Mouse (Mus musculus): ENCODE results near the gene Pacsin2. TPM values are rescaled to one million over a fixed set of nuclear protein-coding genes. Genes with fewer than 3 reads are reported as not detected.

Gene Pacsin2
- polyA plus RNA-seq, 1 experiment from 2014 or later: 43.2 TPM

DNA sequence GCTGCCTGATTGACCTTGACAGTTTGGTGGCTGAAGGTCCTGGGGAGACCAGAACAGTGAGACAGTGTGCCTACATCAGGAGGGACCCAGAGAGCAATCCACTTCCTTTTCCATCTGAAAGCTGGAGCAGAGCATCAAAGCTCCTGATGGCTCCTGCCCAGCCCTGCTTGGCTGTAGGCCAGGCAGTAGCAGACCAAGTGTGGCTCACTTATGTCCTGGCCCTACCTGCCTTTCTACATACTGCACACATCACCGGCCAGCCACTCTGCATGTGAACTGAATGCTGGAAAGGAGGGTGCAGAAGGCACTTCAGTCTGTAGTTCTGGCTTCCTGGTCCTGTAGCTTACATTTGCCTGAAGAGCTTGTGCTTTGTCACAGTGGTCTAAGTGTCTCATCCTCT, 105.9 kb downstream of the Pacsin2 start:
- WGBS: 95% methylated on average over 1 of the region's 1 CpGs
- Histone ChIP-seq H3K27ac (ENCODE audit: low read depth, low read length) (no peak overlapping the region), H3K36me3 (ENCODE audit: control insufficient read depth, insufficient read depth, low read length) (no peaks in the 10 kb centered on the region), H3K4me2 (replicated peaks; ENCODE audit: low read depth, low read length) (no peak overlapping the region), H3K9ac (ENCODE audit: low read depth, low read length) (no peak overlapping the region), H3K4me1 (replicated peaks; ENCODE audit: control insufficient read depth, insufficient read depth, low read length) (no peaks in the 10 kb centered on the region), H3K9me3 (ENCODE audit: control insufficient read depth, low read length) (no peaks in the 10 kb centered on the region), H3K4me3 (ENCODE audit: low read depth, low read length) (no peak overlapping the region), H3K27me3 (ENCODE audit: control insufficient read depth, insufficient read depth, low read length) (no peaks in the 10 kb centered on the region)
- ATAC-seq (ENCODE audit: low FRiP score): no peak
- no peak for DNase-seq (ENCODE audit: low spot score)

DNA sequence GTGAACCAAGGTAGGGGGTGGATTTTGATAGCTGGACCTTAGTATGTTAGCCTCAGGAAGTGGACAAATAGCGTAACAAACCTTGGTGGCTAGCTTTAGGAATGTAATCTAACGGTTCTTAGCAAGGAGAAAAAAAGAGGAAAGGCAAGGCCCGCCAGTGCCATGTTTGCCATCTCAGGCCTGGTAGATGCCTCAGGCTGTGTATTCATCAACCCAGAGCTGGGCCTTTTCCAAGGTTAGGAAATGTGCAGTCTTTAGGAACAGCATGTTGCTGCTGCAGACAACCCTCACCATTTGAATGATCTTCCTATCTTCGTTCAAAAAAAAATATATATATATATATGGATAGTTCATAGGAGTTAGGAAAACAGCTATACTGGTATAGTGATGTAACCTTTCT, 112.9 kb downstream of the Pacsin2 start:
- Histone ChIP-seq H3K9me3 (ENCODE audit: control insufficient read depth, low read length) (no peaks in the 10 kb centered on the region), H3K36me3 (ENCODE audit: control insufficient read depth, insufficient read depth, low read length) (no peaks in the 10 kb centered on the region), H3K4me3 (ENCODE audit: low read depth, low read length) (no peak overlapping the region), H3K27me3 (ENCODE audit: control insufficient read depth, insufficient read depth, low read length) (no peaks in the 10 kb centered on the region), H3K4me1 (replicated peaks; ENCODE audit: control insufficient read depth, insufficient read depth, low read length) (no peaks in the 10 kb centered on the region), H3K4me2 (replicated peaks; ENCODE audit: low read depth, low read length) (no peak overlapping the region), H3K27ac (ENCODE audit: low read depth, low read length) (no peak overlapping the region), H3K9ac (ENCODE audit: low read depth, low read length) (no peak overlapping the region)
- 93% methylated on average over 4 of the region's 4 CpGs for WGBS
- no peak for DNase-seq (ENCODE audit: low spot score)
- no peak for ATAC-seq (ENCODE audit: low FRiP score)

- no peak for ATAC-seq (ENCODE audit: low FRiP score)
- H3K27ac ChIP-seq (ENCODE audit: low read depth, low read length): no peak overlapping the region
- no peaks in the 10 kb centered on the region for H3K27me3 ChIP-seq (ENCODE audit: control insufficient read depth, insufficient read depth, low read length)
- H3K9ac ChIP-seq (ENCODE audit: low read depth, low read length): no peak overlapping the region
- H3K4me2 ChIP-seq (replicated peaks; ENCODE audit: low read depth, low read length): no peak overlapping the region
- no peaks in the 10 kb centered on the region for H3K36me3 ChIP-seq (ENCODE audit: control insufficient read depth, insufficient read depth, low read length)
- H3K9me3 ChIP-seq (ENCODE audit: control insufficient read depth, low read length): no peaks in the 10 kb centered on the region
- H3K4me1 ChIP-seq (replicated peaks; ENCODE audit: control insufficient read depth, insufficient read depth, low read length): no peaks in the 10 kb centered on the region
- DNase-seq (ENCODE audit: low spot score): no peak
- WGBS: 70% methylated on average over 2 of the region's 2 CpGs
- H3K4me3 ChIP-seq (ENCODE audit: low read depth, low read length): no peak overlapping the region
Observed at GRCm38 (mm10) chr15:83350859-83351258, 113.5 kb downstream of the Pacsin2 start.

DNA sequence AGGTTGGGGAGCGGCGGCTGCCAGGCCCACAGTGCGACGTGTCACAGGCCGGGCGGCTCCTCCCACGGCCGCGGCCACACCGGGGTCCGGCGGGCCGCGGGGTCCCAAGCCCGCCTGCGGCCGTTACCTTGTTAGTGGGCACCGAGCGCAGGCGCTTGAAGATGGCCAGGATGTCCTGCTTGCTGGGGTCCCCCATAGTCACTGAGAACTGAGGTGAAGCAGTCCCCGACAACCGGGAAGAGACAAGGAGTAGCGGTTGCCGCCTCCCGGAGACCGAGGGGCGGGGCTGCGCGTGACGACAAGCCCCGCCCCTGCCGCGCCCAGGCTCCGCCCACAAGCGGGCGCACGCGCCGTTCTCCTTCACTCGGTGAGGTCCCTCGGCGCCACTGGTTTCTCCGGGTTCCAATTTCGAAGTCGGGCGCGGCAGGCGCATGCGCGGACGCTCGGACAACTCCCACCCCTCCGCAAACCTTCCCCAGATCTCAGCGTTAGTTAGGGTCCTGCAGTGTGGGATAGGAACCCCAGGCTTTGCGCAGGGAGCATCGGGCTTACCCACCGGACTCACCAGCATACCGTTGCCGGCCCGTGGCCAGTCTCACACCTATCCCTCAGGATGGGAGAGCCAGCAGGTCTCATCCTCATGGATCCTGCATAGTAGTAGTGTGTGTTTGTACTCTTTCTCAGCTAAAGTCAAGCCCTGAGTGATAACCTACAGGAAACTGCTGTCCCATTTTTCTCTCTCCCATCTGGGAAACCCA, 114.3 kb downstream of the Pacsin2 start, which contains the start of gene Arfgap3:
Arfgap3 (minus strand) TSS at position 294 of the 758 bp plus-strand sequence.
- WGBS: under 1% methylated on average over 59 of the region's 60 CpGs
- DNase-seq (ENCODE audit: low spot score) (peak; percentile 98), ATAC-seq (ENCODE audit: low FRiP score) (peak; percentile 93)
- Histone ChIP-seq H3K4me1 (replicated peaks; ENCODE audit: control insufficient read depth, insufficient read depth, low read length) (no peaks in the 10 kb centered on the region), H3K9ac (ENCODE audit: low read depth, low read length) (peak within 1 kb of the TSS; percentile 77), H3K4me2 (replicated peaks; ENCODE audit: low read depth, low read length) (peak within 1 kb of the TSS; percentile 86), H3K27me3 (ENCODE audit: control insufficient read depth, insufficient read depth, low read length) (no peaks in the 10 kb centered on the region), H3K27ac (ENCODE audit: low read depth, low read length) (0 out of 2 replicates have a peak within 1 kb of the TSS, but pooled peaks have one; percentile 30), H3K36me3 (ENCODE audit: control insufficient read depth, insufficient read depth, low read length) (no peaks in the 10 kb centered on the region), H3K9me3 (ENCODE audit: control insufficient read depth, low read length) (no peaks in the 10 kb centered on the region), H3K4me3 (ENCODE audit: low read depth, low read length) (peak within 1 kb of the TSS; percentile 84)

DNA sequence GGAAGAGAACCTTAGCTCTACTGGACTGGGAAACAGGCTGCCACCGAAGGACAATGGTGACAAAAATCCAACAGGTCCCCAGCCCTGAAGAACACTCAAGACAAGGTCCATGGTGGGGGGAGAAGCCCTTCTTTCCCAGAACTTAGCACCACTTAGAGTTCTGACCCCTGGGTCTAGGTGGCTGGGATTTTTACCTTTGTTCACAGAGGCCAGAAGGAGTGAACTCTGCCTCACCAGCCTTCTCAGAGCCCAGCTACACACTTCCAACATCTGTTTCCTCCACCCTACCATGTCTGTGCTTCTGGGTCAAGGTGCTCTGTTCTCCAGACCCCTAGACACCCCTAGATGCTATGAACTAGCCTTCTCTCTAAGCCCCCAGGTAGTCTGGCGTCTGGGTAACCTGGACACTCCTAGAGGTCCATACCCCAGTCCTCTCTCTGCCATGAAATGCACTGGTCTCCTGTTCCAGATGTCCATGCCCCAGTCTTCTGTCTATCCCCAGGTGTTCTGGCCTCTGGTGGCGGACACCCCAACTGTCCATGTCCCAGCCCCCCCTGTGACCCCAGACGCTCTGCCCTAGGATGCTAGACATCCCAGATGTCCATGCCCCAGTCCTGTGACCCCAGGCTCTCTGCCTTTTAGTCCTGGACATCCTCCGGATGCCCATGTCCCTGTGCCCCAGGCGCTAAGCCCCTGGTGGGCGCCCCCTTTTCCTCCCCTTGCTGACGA, 115.0 kb downstream of the Pacsin2 start:
- peak overlapping the region; percentile 86 for H3K4me2 ChIP-seq (replicated peaks; ENCODE audit: low read depth, low read length)
- H3K4me3 ChIP-seq (ENCODE audit: low read depth, low read length): peak overlapping the region; percentile 84
- H3K27ac ChIP-seq (ENCODE audit: low read depth, low read length): no peak overlapping the region
- no peaks in the 10 kb centered on the region for H3K36me3 ChIP-seq (ENCODE audit: control insufficient read depth, insufficient read depth, low read length)
- no peaks in the 10 kb centered on the region for H3K4me1 ChIP-seq (replicated peaks; ENCODE audit: control insufficient read depth, insufficient read depth, low read length)
- DNase-seq (ENCODE audit: low spot score): no peak
- H3K9ac ChIP-seq (ENCODE audit: low read depth, low read length): peak overlapping the region; percentile 77
- peak; percentile 41 for ATAC-seq (ENCODE audit: low FRiP score)
- no peaks in the 10 kb centered on the region for H3K9me3 ChIP-seq (ENCODE audit: control insufficient read depth, low read length)
- no peaks in the 10 kb centered on the region for H3K27me3 ChIP-seq (ENCODE audit: control insufficient read depth, insufficient read depth, low read length)
- WGBS: 20% methylated on average over 8 of the region's 8 CpGs

DNA sequence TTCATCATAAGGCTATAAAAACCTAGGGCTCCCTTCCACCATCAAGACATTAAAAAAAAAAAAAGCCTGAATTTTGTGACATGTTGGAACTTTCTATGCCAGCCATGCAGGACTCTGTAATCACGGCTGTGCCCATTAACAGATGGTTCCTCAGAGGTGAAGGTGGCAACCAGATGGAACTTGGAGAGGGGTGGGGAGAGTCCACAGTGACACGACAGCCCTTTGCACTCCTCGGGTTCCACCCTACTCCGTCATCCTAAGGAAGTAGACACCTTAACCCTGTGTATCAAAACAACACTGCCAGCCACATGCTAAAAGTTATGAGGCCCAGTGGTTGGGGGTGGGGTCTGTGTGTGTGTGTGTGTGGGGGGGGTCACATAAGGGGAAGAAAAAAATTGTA, 115.7 kb downstream of the Pacsin2 start:
- H3K4me1 ChIP-seq (replicated peaks; ENCODE audit: control insufficient read depth, insufficient read depth, low read length): no peaks in the 10 kb centered on the region
- H3K9ac ChIP-seq (ENCODE audit: low read depth, low read length): no peak overlapping the region
- DNase-seq (ENCODE audit: low spot score) (no peak), ATAC-seq (ENCODE audit: low FRiP score) (no peak)
- H3K4me2 ChIP-seq (replicated peaks; ENCODE audit: low read depth, low read length): no peak overlapping the region
- 0 out of 2 replicates have a peak overlapping the region, but pooled peaks have one; percentile 84 for H3K4me3 ChIP-seq (ENCODE audit: low read depth, low read length)
- no peaks in the 10 kb centered on the region for H3K36me3 ChIP-seq (ENCODE audit: control insufficient read depth, insufficient read depth, low read length)
- H3K27me3 ChIP-seq (ENCODE audit: control insufficient read depth, insufficient read depth, low read length): no peaks in the 10 kb centered on the region
- no peak overlapping the region for H3K27ac ChIP-seq (ENCODE audit: low read depth, low read length)
- H3K9me3 ChIP-seq (ENCODE audit: control insufficient read depth, low read length): no peaks in the 10 kb centered on the region
- 67% methylated on average over 4 of the region's 4 CpGs for WGBS

GRCm38 (mm10) chr15:83345898-83346529, 118.4 kb downstream of the Pacsin2 start:
- Histone ChIP-seq H3K9ac (ENCODE audit: low read depth, low read length) (no peak overlapping the region), H3K36me3 (ENCODE audit: control insufficient read depth, insufficient read depth, low read length) (no peaks in the 10 kb centered on the region), H3K4me1 (replicated peaks; ENCODE audit: control insufficient read depth, insufficient read depth, low read length) (no peaks in the 10 kb centered on the region), H3K4me2 (replicated peaks; ENCODE audit: low read depth, low read length) (no peak overlapping the region), H3K4me3 (ENCODE audit: low read depth, low read length) (no peak overlapping the region), H3K27ac (ENCODE audit: low read depth, low read length) (no peak overlapping the region), H3K9me3 (ENCODE audit: control insufficient read depth, low read length) (no peaks in the 10 kb centered on the region), H3K27me3 (ENCODE audit: control insufficient read depth, insufficient read depth, low read length) (no peaks in the 10 kb centered on the region)
- WGBS: 88% methylated on average over 15 of the region's 15 CpGs
- ATAC-seq (ENCODE audit: low FRiP score): no peak
- no peak for DNase-seq (ENCODE audit: low spot score)

- H3K4me2 ChIP-seq (replicated peaks; ENCODE audit: low read depth, low read length): no peak overlapping the region
- no peak overlapping the region for H3K4me3 ChIP-seq (ENCODE audit: low read depth, low read length)
- H3K9me3 ChIP-seq (ENCODE audit: control insufficient read depth, low read length): no peaks in the 10 kb centered on the region
- no peak overlapping the region for H3K27ac ChIP-seq (ENCODE audit: low read depth, low read length)
- ATAC-seq (ENCODE audit: low FRiP score) (no peak), DNase-seq (ENCODE audit: low spot score) (no peak)
- no peaks in the 10 kb centered on the region for H3K36me3 ChIP-seq (ENCODE audit: control insufficient read depth, insufficient read depth, low read length)
- no peak overlapping the region for H3K9ac ChIP-seq (ENCODE audit: low read depth, low read length)
- WGBS: 73% methylated on average over 7 of the region's 7 CpGs
- no peaks in the 10 kb centered on the region for H3K4me1 ChIP-seq (replicated peaks; ENCODE audit: control insufficient read depth, insufficient read depth, low read length)
- no peaks in the 10 kb centered on the region for H3K27me3 ChIP-seq (ENCODE audit: control insufficient read depth, insufficient read depth, low read length)
Observed at GRCm38 (mm10) chr15:83344956-83345355, 119.5 kb downstream of the Pacsin2 start.
